Mouse (Mus musculus): ENCODE data around the gene Hdx.

Gene Hdx

GRCm38 (mm10) chrX:111696356-111697282, at the start of gene Hdx:
TSS of gene Hdx (minus strand) at chrX:111697079.
- peak; percentile 79 for DNase-seq

- DNase-seq = no peak
These were observed 11.2 kb downstream of the Hdx start for GRCm38 (mm10) chrX:111685665-111686064.

GRCm38 (mm10) chrX:111671685-111672084, 25.2 kb downstream of the Hdx start:
- DNase-seq = no peak

- DNase-seq = no peak
These were observed 36.5 kb downstream of the Hdx start for GRCm38 (mm10) chrX:111660381-111660780.

GRCm38 (mm10) chrX:111658671-111659070, 38.2 kb downstream of the Hdx start:
- DNase-seq = no peak

GRCm38 (mm10) chrX:111644945-111645344, 51.9 kb downstream of the Hdx start:
- DNase-seq = no peak

- no peak for DNase-seq
These were observed 56.3 kb downstream of the Hdx start for GRCm38 (mm10) chrX:111640616-111641015.

GRCm38 (mm10) chrX:111597631-111598161, 99.2 kb downstream of the Hdx start:
- no peak for DNase-seq

GRCm38 (mm10) chrX:111587616-111588015, 109.3 kb downstream of the Hdx start:
- DNase-seq = no peak

GRCm38 (mm10) chrX:111577044-111577443, 119.8 kb downstream of the Hdx start:
- no peak for DNase-seq

GRCm38 (mm10) chrX:111537859-111538258, 159.0 kb downstream of the Hdx start, which contains the start of gene Rps6ka6:
TSS of gene Rps6ka6 (minus strand) at chrX:111537959.
- no peak for DNase-seq
